Mouse (Mus musculus): Measurements from ENCODE around the gene Pccb.

Pccb gene

GRCm38 (mm10) chr9:101042249-101042648, 7.6 kb upstream of the Pccb start:
- WGBS, result 80% methylated on average over 9 of the region's 9 CpGs

DNA sequence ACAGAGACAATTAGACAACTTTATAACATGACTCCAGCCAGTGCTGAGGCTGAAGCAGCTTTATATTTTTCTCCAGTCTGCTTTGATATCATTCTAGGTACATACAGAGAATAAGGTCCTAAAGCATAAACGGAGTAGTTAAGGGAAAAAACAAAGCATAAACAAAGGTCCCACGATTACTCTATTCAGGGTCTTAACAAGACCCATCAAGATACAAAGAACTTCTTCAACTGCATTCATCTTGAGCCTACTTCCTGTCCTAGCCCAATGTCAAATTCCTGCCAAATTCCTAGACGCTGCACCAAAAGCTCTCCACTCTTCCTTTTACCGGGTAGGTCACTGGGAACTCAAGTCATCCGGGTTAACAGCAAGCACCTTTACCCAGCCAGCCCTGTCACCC, 6.8 kb upstream of the Pccb start:
- WGBS, result 63% methylated on average over 5 of the region's 5 CpGs

- 71% methylated on average over 5 of the region's 5 CpGs for WGBS
These were observed 3.9 kb upstream of the Pccb start for GRCm38 (mm10) chr9:101038634-101039033.

DNA sequence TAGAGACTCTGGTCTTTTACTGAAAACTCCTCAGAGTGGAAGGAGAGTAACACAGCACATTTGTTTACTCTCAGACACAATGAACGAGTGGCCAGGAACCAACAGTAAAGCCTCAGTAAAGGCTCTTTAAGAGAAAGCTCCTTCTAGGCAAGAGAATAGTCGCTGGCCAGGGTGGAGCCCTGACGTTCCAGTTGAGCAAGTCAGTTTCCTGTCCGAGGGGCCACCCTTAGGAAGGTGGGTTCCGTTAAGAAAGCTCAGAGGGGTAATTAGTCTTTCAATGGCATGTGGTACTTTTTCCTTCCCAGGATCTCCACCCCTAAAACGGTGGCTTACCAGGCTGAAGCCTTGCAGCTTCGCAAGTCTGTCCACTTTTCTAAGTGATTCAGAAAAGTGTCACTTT, 2.7 kb upstream of the Pccb start:
- WGBS, result 45% methylated on average over 7 of the region's 7 CpGs

DNA sequence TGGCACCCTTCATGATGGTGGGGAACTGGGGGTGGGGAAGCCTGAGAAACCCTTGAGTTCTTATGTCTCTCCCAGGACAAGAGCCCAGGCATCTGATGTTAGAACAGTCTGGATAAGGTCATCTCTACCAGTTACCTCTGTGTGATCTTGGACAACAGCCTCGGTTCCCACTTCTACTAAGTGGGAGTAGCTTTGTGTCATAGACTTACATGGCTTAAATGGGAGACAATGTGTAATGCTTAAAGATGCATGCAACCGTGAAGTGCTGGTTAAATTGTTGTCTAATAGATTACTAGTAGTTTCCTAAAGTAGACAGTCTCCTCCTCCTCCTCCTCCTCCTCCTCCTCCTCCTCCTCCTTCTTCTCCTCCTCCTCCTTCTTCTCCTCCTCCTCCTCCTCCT, 2.2 kb upstream of the Pccb start:
- WGBS, result 71% methylated on average over 2 of the region's 2 CpGs

DNA sequence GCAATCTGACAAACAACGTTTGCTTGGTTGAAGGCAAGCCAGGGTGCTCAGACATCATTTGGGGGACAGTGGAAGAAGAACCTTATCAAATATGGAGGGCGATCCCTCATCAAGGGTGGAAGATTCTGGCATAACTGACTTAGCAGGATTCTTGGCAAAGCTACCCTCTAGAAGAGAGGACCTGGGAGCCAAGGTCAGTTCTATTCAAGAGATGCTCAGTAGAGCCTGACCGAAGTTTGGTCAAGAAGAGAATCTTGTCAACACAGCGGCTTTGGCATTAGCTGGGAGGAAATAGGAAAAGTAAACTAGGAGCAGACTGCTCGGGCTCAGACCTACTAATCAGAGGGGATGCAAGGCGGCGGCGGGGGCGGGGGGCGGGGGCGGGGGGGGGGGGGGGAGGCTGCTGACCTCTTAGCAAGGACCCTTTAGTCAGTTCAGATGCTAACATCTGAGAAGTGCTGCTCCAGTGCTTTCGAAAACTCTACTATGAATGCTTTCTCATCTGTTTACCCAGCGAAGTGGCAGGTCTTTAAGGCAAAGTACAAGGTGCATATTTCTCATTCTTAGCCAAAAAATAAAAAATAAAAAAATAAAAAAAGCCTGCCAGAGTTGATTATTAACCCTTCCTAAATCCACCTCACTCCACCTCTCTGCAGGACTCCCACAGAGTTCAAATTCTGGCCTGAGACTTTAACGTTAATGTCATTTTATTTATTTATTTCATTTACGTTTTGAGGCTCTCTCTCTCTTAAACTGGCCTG, 1.3 kb upstream of the Pccb start:
- 80% methylated on average over 14 of the region's 15 CpGs for WGBS

DNA sequence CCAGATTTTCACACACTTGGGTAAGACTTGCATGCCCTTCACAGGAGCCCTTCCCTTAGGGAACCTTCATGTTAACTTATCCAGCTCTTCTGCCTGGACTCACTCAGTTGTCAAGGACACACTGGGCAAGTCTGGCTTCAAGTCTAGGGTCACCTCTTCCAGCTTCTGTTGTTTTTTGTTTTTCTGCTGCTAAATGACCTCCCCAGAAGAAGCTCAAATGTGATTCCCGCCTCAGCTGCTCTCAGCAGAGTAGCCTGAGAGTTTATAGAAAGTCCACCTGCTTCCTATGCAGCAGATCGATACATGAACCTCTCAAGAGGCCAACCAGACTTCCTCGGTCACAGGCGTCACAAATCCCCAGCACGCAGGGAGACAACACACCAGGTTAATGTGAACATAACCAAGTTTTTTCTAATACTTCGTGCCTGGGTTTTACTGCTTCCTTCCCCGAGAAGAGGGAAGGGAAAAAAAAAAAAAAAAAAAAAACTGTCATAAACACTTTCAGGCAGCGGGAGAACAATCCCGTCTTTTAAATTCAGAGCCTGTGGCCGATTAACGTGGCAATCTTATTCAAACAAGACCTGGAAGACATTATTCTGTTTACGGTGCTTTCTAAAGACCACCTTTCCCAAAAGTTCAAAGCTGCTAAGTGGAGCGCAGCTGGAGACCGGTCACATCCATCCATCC, 794 bp downstream of the Pccb start:
- under 1% methylated on average over 14 of the region's 14 CpGs for WGBS

DNA sequence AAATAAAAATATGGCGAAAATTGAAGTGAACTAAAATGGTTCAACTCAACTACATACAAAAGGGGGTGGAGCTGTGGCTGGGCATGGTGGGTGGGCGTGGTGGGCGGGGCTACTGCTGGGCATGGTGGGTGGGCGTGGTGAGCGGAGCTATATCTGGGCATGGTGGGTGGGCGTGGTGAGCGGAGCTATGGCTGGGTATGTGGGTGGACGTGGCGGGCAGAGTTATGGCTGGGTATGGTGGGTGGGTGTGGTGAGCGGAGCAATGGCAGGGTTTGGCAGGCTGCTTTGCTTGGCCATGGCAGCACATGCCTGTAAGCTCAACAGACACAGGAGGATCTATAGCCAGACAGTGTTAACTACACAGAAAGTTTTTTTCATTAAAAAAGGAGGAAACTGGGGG, 15.9 kb downstream of the Pccb start:
- WGBS, result 74% methylated on average over 10 of the region's 10 CpGs

DNA sequence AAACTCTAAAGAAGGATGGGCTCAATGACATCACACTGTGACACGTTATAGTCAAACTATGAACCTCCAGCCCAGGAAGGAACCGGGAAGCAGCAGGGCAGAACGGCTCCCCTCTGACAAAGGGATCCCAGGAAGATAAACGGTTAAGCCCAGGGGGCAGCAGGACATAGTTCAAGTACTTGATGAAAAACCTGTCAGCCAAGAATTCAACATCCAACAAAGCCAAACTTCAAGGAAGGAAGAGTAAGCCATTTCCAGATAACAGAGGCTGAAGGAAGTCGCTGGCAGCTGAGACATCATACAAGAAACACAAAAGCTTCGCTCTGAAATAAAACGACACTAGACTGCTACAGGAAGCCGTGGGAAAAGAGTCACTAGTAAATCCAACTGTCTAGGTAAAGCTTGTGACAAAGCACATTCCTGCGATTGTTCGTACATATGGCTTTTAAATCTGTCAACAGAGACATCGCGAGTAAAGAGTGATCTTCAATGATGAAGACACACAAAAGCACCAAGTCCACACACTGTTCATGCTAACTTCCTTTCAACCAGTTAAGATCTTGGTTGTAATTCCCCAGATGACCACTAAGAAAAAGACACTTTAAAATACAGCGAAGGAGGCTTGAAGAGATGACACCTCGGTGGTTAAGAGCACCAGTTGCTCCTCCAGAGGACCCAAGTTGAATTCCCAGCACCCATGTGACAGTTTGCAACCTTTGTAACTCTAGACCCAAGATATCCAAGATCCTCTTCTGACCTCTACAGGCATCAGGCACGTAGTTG, 16.8 kb downstream of the Pccb start:
- WGBS, result 84% methylated on average over 15 of the region's 15 CpGs

DNA sequence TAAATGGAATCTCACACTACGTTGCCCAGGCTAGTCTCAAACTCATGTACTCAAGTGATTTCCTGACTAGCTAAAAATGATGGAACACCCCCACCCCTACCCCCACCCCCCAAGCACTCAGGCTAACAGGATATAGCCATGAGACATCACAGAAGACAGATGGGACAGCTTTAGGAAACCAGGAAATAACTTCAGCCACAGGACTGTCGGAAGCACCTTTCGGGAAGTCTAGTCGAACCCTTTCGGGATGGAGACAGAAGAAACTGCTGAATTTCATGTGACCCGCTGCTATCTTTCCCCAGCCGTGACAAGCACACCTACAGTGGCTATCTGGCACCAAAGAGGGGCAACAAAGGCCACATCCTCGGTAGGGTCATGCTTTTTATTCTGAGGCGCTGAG, 19.4 kb downstream of the Pccb start:
- 96% methylated on average over 9 of the region's 9 CpGs for WGBS

DNA sequence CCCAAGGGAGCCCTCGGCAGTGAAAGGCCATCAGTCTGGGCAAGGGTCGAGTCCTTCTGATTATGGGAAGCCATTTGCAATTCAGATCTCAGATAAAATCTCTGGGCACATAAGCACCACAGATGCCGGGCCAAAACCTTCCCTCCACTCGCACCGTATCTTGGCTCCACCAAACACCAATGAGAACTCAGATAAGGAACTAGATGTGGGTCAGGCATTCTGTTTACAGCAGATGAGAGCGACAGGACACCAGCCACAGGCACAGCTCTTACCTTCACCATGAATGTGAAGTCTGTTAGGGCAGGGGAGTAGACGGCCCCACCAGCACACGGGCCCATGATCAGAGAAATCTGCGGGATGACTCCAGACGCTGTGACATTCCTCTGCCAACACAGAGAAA, 22.3 kb downstream of the Pccb start:
- 72% methylated on average over 10 of the region's 10 CpGs for WGBS

GRCm38 (mm10) chr9:101005866-101006265, 28.8 kb downstream of the Pccb start:
- 82% methylated on average over 4 of the region's 4 CpGs for WGBS

- WGBS, result 96% methylated on average over 5 of the region's 5 CpGs
These were observed 31.4 kb downstream of the Pccb start for GRCm38 (mm10) chr9:101003302-101003701.

- 96% methylated on average over 8 of the region's 8 CpGs for WGBS
These were observed 31.9 kb downstream of the Pccb start for GRCm38 (mm10) chr9:101002841-101003240.

DNA sequence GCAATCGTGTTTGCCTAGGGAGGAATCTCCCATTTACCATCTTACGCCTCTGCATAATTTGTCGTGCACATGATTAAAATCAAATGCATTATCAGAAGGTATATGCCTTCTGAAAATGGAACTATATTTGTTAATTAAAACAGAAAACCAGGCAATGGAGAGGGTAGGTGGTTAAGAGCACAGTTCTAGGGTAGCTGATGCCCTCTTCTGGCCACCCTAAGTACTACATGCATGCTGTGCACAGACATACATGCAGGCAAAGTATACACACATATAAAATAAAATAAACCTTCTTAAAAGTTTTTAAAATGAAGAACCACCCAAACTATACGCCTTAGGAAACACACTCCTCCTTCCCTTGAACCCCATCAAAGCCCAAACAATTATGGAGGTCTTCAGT, 32.6 kb downstream of the Pccb start:
- WGBS, result over 99% methylated on average over 4 of the region's 4 CpGs

GRCm38 (mm10) chr9:100997138-100997537, 37.6 kb downstream of the Pccb start:
- 90% methylated on average over 2 of the region's 2 CpGs for WGBS

DNA sequence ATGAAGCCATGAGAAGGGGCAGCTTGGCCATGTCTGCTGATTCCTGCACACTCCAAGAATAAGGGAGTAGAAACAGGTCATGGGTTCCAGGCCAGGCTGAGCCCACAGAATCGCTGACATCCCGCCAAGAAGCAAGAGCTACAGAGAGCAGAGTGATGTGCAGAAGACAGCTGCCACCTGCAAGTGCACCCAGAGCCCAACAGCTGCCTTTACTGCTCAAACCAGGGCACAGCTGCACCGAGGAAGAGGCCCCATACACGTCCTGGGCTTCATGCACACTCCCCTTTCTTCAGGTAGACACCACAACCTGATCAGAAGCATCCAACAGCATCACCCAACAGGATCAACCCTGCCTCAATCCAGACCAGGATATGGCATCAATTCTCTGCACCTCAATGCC, 40.8 kb downstream of the Pccb start:
- 90% methylated on average over 4 of the region's 4 CpGs for WGBS

DNA sequence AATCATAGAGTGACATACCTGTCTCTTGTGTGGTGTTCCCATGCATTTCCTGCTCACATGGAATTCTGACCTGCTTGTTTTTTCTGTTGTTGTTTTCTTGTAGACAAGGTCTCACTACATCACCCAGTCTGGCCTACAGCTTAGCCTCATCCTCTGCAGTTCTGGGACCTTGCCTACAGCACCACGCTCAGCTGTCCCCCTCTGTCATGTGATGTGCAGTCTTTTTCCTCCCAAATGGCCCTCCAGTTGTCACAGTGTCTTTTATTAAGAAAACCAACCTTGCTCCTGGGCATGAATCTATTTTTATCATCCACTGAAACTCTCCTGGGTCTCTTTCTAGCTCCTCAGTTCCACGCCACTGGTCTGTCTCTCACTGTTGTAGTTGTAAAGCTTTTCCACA, 42.5 kb downstream of the Pccb start:
- WGBS, result 100% methylated on average over 2 of the region's 2 CpGs

DNA sequence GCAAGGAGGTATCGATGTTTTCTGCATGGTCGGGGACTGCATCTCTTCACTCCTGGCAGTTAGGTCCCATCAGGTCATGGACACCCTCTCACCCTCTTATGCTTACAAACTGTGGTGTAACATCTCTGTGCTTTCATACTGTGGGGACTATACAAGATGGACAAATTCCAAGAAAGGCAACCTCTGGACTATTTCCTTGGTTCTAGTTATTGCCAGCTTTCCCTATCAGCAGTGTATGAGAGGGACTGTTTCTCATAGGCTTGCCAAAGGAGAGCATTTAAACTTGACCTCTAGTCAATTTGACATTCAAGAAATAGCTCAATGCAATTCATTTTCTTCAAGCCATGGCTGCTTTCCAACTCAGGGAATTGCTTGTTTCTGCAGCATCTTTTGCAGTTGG, 43.4 kb downstream of the Pccb start:
- WGBS, result 79% methylated on average over 2 of the region's 2 CpGs

GRCm38 (mm10) chr9:100990609-100991008, 44.1 kb downstream of the Pccb start:
- 93% methylated on average over 5 of the region's 5 CpGs for WGBS

DNA sequence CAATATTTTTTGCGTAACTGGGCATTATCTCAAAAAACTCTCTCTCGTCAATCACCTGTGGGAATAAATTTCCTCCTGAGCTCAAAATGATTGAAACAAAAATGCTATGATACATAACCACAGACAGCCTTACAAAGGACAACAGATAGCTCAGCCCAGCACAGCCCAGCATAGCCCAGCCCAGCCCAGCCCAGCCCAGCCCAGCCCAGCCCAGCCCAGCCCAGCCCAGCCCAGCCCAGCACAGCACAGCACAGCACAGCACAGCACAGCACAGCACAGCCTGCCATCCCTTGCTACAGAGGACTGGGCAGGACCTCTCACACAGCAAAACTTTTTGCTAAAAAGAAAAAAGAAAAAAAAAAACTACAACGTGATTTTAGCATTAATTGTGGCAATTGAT, 46.8 kb downstream of the Pccb start:
- WGBS, result 95% methylated on average over 3 of the region's 3 CpGs

- WGBS, result 86% methylated on average over 5 of the region's 5 CpGs
These were observed 47.7 kb downstream of the Pccb start for GRCm38 (mm10) chr9:100987006-100987405.
